Mouse (Mus musculus) liver, postnatal 0 days (tissue): ENCODE results near the gene Naa40.
A peak's percentile ranks its signal among the peaks of the same experiment; 100 is the strongest.

ENCODE experiments used
- CTCF ChIP-seq: sonication (generic); IDR thresholded peaks from 2 replicates; pipeline ENCODE4 v1.5.1; 2016; ENCODE audit warnings: antibody characterized with exemption, low read depth
- EP300 ChIP-seq: IDR thresholded peaks from 2 replicates; pipeline ENCODE4 v1.6.1; 2016; ENCODE audit warnings: antibody characterized with exemption, low read depth, mild to moderate bottlenecking

- TF ChIP-seq CTCF (no peak), EP300 (peak; percentile 56; the same call in 1 of the 2 replicates)
Observed at GRCm38 (mm10) chr19:7217162-7217925, 23.6 kb downstream of the Naa40 start, which contains the start of gene Cox8a.
